Mouse (Mus musculus) left cerebral cortex, adult 6 months (tissue): ENCODE measurements around the gene Il10ra. TPM values are rescaled to one million over a fixed set of nuclear protein-coding genes. Genes with fewer than 3 reads are reported as not detected.

Source experiments
- long read RNA-seq, 2 experiments: library from polyadenylated mRNA; unstranded; transcript quantifications; one replicate each; pipeline ENCODE4 v2.0.0; 2019 to 2020
- polyA plus RNA-seq: library from polyadenylated mRNA; unstranded; fragments of <200 nt; fragmentation: Nextera tagmentation; gene quantifications from 2 replicates; pipeline ENCODE4 v1.2.3, GENCODE M21; 2021

Il10ra gene
- 2.0 and 2.4 TPM in 2 replicates for polyA plus RNA-seq
- long read RNA-seq, experiment 1, transcript Il10ra-201 (7 exons, 3,498 nt), result major isoform, 26 of 34 reads
- long read RNA-seq, experiment 1, partial matches to known transcripts, result 3 of 34 reads
- long read RNA-seq, experiment 1, other reads (novel, unspliced or antisense), result 4 of 34 reads
- long read RNA-seq, experiment 2, partial matches to known transcripts, result 0 of 3 reads
- long read RNA-seq, experiment 2, other reads (novel, unspliced or antisense), result 2 of 3 reads

GRCm38 (mm10) chr9:45268597-45269325, at the start of gene Il10ra:
Gene Il10ra (minus strand): TSS chr9:45269149.

Other genes with a start within 250 kb of the Il10ra start
- gene Mpzl2, start 229.3 kb downstream of the Il10ra start, polyA plus RNA-seq, result 0.72 and 1.3 TPM in 2 replicates
- 1.1 and 1.4 TPM in 2 replicates for gene Mpzl3, start 214.0 kb downstream of the Il10ra start, polyA plus RNA-seq
- 0.54 and 1.0 TPM in 2 replicates for gene Jaml, start 190.0 kb downstream of the Il10ra start, polyA plus RNA-seq
- gene Scn2b, start 151.4 kb downstream of the Il10ra start, polyA plus RNA-seq, result 258 and 466 TPM in 2 replicates
- 24.4 and 33.1 TPM in 2 replicates for gene Scn4b, start 130.8 kb downstream of the Il10ra start, polyA plus RNA-seq
- gene BC049352, start 87.1 kb downstream of the Il10ra start, polyA plus RNA-seq, result 1.3 and 1.4 TPM in 2 replicates
- 0.10 TPM in 1 of 2 replicates, not detected in the other for gene Tmprss4, start 65.1 kb downstream of the Il10ra start, polyA plus RNA-seq
- gene Tmprss13, start 50.0 kb upstream of the Il10ra start, polyA plus RNA-seq, result not detected in 2 replicates
- gene Fxyd6, start 101.0 kb upstream of the Il10ra start, polyA plus RNA-seq, result 138 and 147 TPM in 2 replicates
- 17.4 and 18.2 TPM in 2 replicates for gene Fxyd2, start 130.5 kb upstream of the Il10ra start, polyA plus RNA-seq
- gene Dscaml1, start 157.5 kb upstream of the Il10ra start, polyA plus RNA-seq, result 5.8 and 6.6 TPM in 2 replicates